Mouse (Mus musculus) embryonic fibroblast, embryonic 13.5 days (primary cell): ENCODE measurements at regions not wholly inside any gene's neighbourhood (a gene's known extent, or its start where the extent isn't known, plus 50 kb on each side); places are given as distances from the start of the nearest gene placed in this dataset.

Experiments used
- CTCF ChIP-seq: IDR thresholded peaks from 2 replicates; pipeline ENCODE4 v1.5.1; 2011; ENCODE audit warnings: mild to moderate bottlenecking, control low read depth, low read length, moderate library complexity, borderline replicate concordance; ENCODE audit not compliant: insufficient read depth
- POLR2A ChIP-seq: IDR thresholded peaks from 2 replicates; pipeline ENCODE4 v1.6.1; 2011; ENCODE audit warnings: low read depth, mild to moderate bottlenecking, control low read depth, low read length, moderate library complexity

DNA sequence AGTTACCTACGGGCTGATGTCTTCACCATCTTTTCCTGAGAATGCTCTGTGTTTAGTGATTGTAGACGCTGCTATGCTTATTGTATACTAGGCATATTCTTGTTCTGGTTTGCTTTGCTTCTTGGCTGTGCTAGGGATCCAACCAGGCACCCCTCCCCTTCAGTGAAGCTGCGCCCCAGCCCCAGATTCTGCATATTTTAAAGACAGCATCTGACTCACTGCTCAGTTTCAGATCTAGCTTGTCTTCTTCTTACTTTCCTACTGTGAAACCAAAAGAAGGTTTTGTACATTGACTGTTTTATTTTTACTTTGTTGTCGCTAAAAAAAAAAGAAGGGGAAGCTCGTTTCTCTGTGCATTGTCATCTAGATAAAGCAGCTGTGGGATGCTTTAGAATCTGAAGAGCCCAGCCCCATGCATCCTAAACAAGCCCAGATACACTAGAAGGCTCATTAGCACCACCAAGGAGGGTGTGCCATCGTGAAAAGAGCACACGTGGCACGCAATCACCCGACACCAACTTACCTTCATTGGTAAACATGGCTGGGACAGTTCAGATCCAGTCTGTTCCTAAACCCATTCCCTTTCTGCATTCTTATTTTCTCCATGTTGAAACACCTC lies 83.7 kb upstream of the Phyhipl start:
- no peak for TF ChIP-seq CTCF
- no peak for TF ChIP-seq POLR2A
